Mouse (Mus musculus) MEL (cell line): ENCODE measurements around the gene Sdc3. TPM values are rescaled to one million over a fixed set of nuclear protein-coding genes. Genes with fewer than 3 reads are reported as not detected.

ENCODE experiments used
- DNase-seq: peaks from one replicate; pipeline ENCODE4 v3.0.0; 2011; ENCODE audit warnings: low read depth, low spot score
- H3K27ac ChIP-seq: 2 replicates; pipeline ENCODE4 v1.5.1; 2012; ENCODE audit warnings: low read depth, mild to moderate bottlenecking, control low read depth, low read length, moderate library complexity; ENCODE audit not compliant: control insufficient read depth
- H3K27me3 ChIP-seq, 2 experiments: fragments of 150-350 bp in 1 of 2; sonication (generic) in 1 of 2; 2 replicates each; pipeline ENCODE4 v1.6.1; 2012; ENCODE audit warnings: low read length in 2 of 2, mild to moderate bottlenecking in 2 of 2, improper control_type of control experiment in 1 of 2, moderate library complexity in 1 of 2; ENCODE audit not compliant: insufficient read depth in 2 of 2, control insufficient read depth in 1 of 2
- H3K36me3 ChIP-seq, 2 experiments: 2 replicates each; pipeline ENCODE4 v1.6.1; 2012 to 2014; ENCODE audit warnings: low read length in 2 of 2, improper control_type of control experiment in 1 of 2, inconsistent platforms in 1 of 2, mild to moderate bottlenecking in 1 of 2; ENCODE audit not compliant: insufficient read depth in 2 of 2, control insufficient read depth in 1 of 2
- H3K4me1 ChIP-seq, 2 experiments: fragments of 150-350 bp in 1 of 2; sonication (generic) in 1 of 2; 2 replicates each; pipeline ENCODE4 v1.6.1; 2012; ENCODE audit warnings: low read length in 2 of 2, improper control_type of control experiment in 1 of 2, mild to moderate bottlenecking in 1 of 2; ENCODE audit not compliant: insufficient read depth in 2 of 2, control insufficient read depth in 1 of 2
- H3K4me3 ChIP-seq, 2 experiments: fragments of 150-350 bp in 1 of 2; sonication (generic) in 1 of 2; 2 replicates each; pipeline ENCODE4 v1.5.1; 2012; ENCODE audit warnings: low read depth in 2 of 2, low read length in 2 of 2, mild to moderate bottlenecking in 2 of 2, moderate library complexity in 2 of 2, control low read depth in 1 of 2, improper control_type of control experiment in 1 of 2; ENCODE audit not compliant: control insufficient read depth in 1 of 2, insufficient read depth in 1 of 2
- H3K79me2 ChIP-seq: 2 replicates; pipeline ENCODE4 v1.6.1; 2012; ENCODE audit warnings: mild to moderate bottlenecking, low read length, moderate library complexity; ENCODE audit not compliant: control insufficient read depth, poor library complexity, insufficient read depth
- H3K9ac ChIP-seq: 2 replicates; pipeline ENCODE4 v1.6.1; 2012; ENCODE audit warnings: low read depth, mild to moderate bottlenecking, control low read depth, low read length, moderate library complexity; ENCODE audit not compliant: control insufficient read depth, poor library complexity, severe bottlenecking
- H3K9me3 ChIP-seq: fragments of 150-350 bp; sonication (generic); replicated peaks from 2 replicates; pipeline ENCODE4 v1.6.1; 2012; ENCODE audit warnings: mild to moderate bottlenecking, low read length, improper control_type of control experiment, moderate library complexity; ENCODE audit not compliant: insufficient read depth
- BHLHE40 ChIP-seq: IDR thresholded peaks from 2 replicates; pipeline ENCODE4 v1.6.1; 2012; ENCODE audit warnings: low read depth, mild to moderate bottlenecking, inconsistent platforms, low read length, improper control_type of control experiment, borderline replicate concordance
- CHD2 ChIP-seq: IDR thresholded peaks from 2 replicates; pipeline ENCODE4 v1.6.1; 2011; ENCODE audit warnings: low read length, improper control_type of control experiment
- CTCF ChIP-seq, 3 experiments: IDR thresholded peaks in 2 of 3; conservative IDR thresholded peaks in 1 of 3; 2 replicates each; pipeline ENCODE4 v1.5.1; 2011 to 2012; ENCODE audit warnings: low read length in 3 of 3, low read depth in 2 of 3, mild to moderate bottlenecking in 2 of 3, improper control_type of control experiment in 1 of 3, inconsistent platforms in 1 of 3, mixed read lengths in 1 of 3, moderate library complexity in 1 of 3; ENCODE audit not compliant: control insufficient read depth in 1 of 3, insufficient read depth in 1 of 3, poor library complexity in 1 of 3, severe bottlenecking in 1 of 3
- E2F4 ChIP-seq: IDR thresholded peaks from 2 replicates; pipeline ENCODE4 v1.6.1; 2011; ENCODE audit warnings: low read depth, low read length, improper control_type of control experiment, borderline replicate concordance
- ELF1 ChIP-seq: IDR thresholded peaks from 2 replicates; pipeline ENCODE4 v1.6.1; 2014; ENCODE audit warnings: low read depth, mild to moderate bottlenecking, inconsistent platforms, low read length, improper control_type of control experiment, moderate library complexity
- EP300 ChIP-seq, 2 experiments: IDR thresholded peaks; 2 replicates each; pipeline ENCODE4 v1.6.1; 2011; ENCODE audit warnings: improper control_type of control experiment in 2 of 2, low read length in 2 of 2, low read depth in 1 of 2, mild to moderate bottlenecking in 1 of 2
- ETS1 ChIP-seq: IDR thresholded peaks from 2 replicates; pipeline ENCODE4 v1.6.1; 2012; ENCODE audit warnings: low read depth, mild to moderate bottlenecking, inconsistent platforms, low read length, improper control_type of control experiment, moderate library complexity
- KAT2A ChIP-seq: conservative IDR thresholded peaks from 2 replicates; pipeline ENCODE4 v1.6.1; 2012; ENCODE audit warnings: low read depth, low read length, improper control_type of control experiment, inconsistent platforms
- MAFK ChIP-seq: IDR thresholded peaks from 2 replicates; pipeline ENCODE4 v1.6.1; 2011; ENCODE audit warnings: low read depth, mild to moderate bottlenecking, low read length, improper control_type of control experiment, borderline replicate concordance
- MAX ChIP-seq: IDR thresholded peaks from 2 replicates; pipeline ENCODE4 v1.6.1; 2011; ENCODE audit warnings: low read length, improper control_type of control experiment
- MAZ ChIP-seq: IDR thresholded peaks from 2 replicates; pipeline ENCODE4 v1.6.1; 2012; ENCODE audit warnings: low read depth, mild to moderate bottlenecking, inconsistent platforms, low read length, improper control_type of control experiment
- MYC ChIP-seq: IDR thresholded peaks from 2 replicates; pipeline ENCODE4 v1.6.1; 2011; ENCODE audit warnings: low read depth, mild to moderate bottlenecking, low read length, improper control_type of control experiment, moderate library complexity
- NELFE ChIP-seq: IDR thresholded peaks from 2 replicates; pipeline ENCODE4 v1.6.1; 2011; ENCODE audit warnings: low read depth, low read length, improper control_type of control experiment
- NRF1 ChIP-seq: IDR thresholded peaks from 2 replicates; pipeline ENCODE4 v1.6.1; 2014; ENCODE audit warnings: low read depth, mild to moderate bottlenecking, inconsistent platforms, low read length, improper control_type of control experiment, moderate library complexity; ENCODE audit not compliant: poor library complexity, insufficient read depth, severe bottlenecking
- POLR2A ChIP-seq, 2 experiments: IDR thresholded peaks; 2 replicates each; pipeline ENCODE4 v1.6.1; 2011 to 2012; ENCODE audit warnings: low read length in 2 of 2, mild to moderate bottlenecking in 2 of 2, control low read depth in 1 of 2, improper control_type of control experiment in 1 of 2, low read depth in 1 of 2, moderate library complexity in 1 of 2; ENCODE audit not compliant: control insufficient read depth in 1 of 2, insufficient read depth in 1 of 2, poor library complexity in 1 of 2
- POLR2AphosphoS5 ChIP-seq: IDR thresholded peaks from 2 replicates; pipeline ENCODE4 v1.6.1; 2012; ENCODE audit warnings: low read depth, borderline replicate concordance, mild to moderate bottlenecking, inconsistent platforms, low read length, moderate library complexity, mixed read lengths
- RAD21 ChIP-seq: IDR thresholded peaks from 2 replicates; pipeline ENCODE4 v1.6.1; 2011; ENCODE audit warnings: mild to moderate bottlenecking, low read depth, low read length, improper control_type of control experiment
- TAL1 ChIP-seq: IDR thresholded peaks from 2 replicates; pipeline ENCODE4 v1.6.1; 2012; ENCODE audit warnings: mild to moderate bottlenecking, inconsistent platforms, low read length, moderate library complexity, mixed read lengths
- TBP ChIP-seq: IDR thresholded peaks from 2 replicates; pipeline ENCODE4 v1.8.0; 2011; ENCODE audit warnings: low read depth, low read length, improper control_type of control experiment
- TCF12 ChIP-seq: IDR thresholded peaks from 2 replicates; pipeline ENCODE4 v1.6.1; 2014; ENCODE audit warnings: low read depth, mild to moderate bottlenecking, inconsistent platforms, low read length, improper control_type of control experiment, moderate library complexity
- UBTF ChIP-seq: IDR thresholded peaks from 2 replicates; pipeline ENCODE4 v1.6.1; 2012; ENCODE audit warnings: low read depth, mild to moderate bottlenecking, inconsistent platforms, low read length, improper control_type of control experiment, moderate library complexity, borderline replicate concordance; ENCODE audit not compliant: insufficient read depth
- USF2 ChIP-seq, 2 experiments: IDR thresholded peaks; 2 replicates each; pipeline ENCODE4 v1.6.1; 2011 to 2012; ENCODE audit warnings: improper control_type of control experiment in 2 of 2, low read length in 2 of 2, borderline replicate concordance in 1 of 2, inconsistent platforms in 1 of 2, low read depth in 1 of 2, mild to moderate bottlenecking in 1 of 2; ENCODE audit not compliant: insufficient read depth in 1 of 2
- ZC3H11A ChIP-seq: IDR thresholded peaks from 2 replicates; pipeline ENCODE4 v1.6.1; 2012; ENCODE audit warnings: low read depth, mild to moderate bottlenecking, inconsistent platforms, low read length, improper control_type of control experiment
- ZKSCAN1 ChIP-seq: IDR thresholded peaks from 2 replicates; pipeline ENCODE4 v1.6.1; 2012; ENCODE audit warnings: low read depth, mild to moderate bottlenecking, inconsistent platforms, low read length, improper control_type of control experiment, moderate library complexity
- ZMIZ1 ChIP-seq: IDR thresholded peaks from 2 replicates; pipeline ENCODE4 v1.6.1; 2012; ENCODE audit warnings: low read depth, mild to moderate bottlenecking, inconsistent platforms, low read length, improper control_type of control experiment, moderate library complexity
- ZNF384 ChIP-seq: IDR thresholded peaks from 2 replicates; pipeline ENCODE4 v1.6.1; 2012; ENCODE audit warnings: low read depth, mild to moderate bottlenecking, inconsistent platforms, low read length, improper control_type of control experiment
- polyA plus RNA-seq, 2 experiments: library from polyadenylated mRNA; stranded (reverse) in 1 of 2; unstranded in 1 of 2; fragments of >175 nt in 1 of 2; fragments of >200 nt in 1 of 2; gene quantifications; 2 replicates each; pipeline versions ENCODE4 v1.2.1 to v1.2.4; 2012; ENCODE audit warnings: low replicate concordance in 2 of 2, low read depth in 1 of 2; ENCODE audit not compliant: insufficient read length in 2 of 2, insufficient read depth in 1 of 2, missing spikeins in 1 of 2
- total RNA-seq: library from RNA; depleted of rRNA; stranded (reverse); fragments of 300-350 nt; gene quantifications from 2 replicates; pipeline ENCODE4 v1.2.3, GENCODE M21; 2012

The Sdc3 gene
- total and polyA plus RNA-seq, 3 experiments, result 0.46 to 6.7 TPM; not detected in 1

DNA sequence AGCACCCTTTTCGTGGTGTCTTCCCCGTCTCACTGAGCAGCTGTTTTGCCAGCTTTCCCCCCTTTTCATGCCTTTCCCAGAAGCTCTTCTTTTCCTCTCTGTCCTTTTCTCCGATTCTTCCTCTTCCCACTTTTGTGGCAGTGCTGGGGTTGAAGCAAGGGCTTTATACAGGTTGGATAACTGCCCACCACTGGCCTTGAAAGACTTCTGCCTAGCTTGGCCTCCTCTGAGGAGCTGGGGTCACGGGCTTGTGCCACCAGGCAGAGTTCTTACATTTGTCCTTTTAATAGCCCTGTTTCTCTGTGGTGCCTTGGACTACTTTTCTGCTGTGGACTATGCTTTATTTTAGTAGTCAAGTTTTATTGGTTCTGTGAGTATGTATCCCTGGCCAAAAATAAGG, 25.4 kb upstream of the Sdc3 start:
- Histone ChIP-seq H3K9ac (no peak overlapping the region), H3K27ac (no peak overlapping the region), H3K36me3 (peaks cover 0 to 56% of the 10 kb centered on the region in 2 experiments; a peak in 2 of 4 replicates), H3K4me1 (no peaks in the 10 kb centered on the region)
- no peak for DNase-seq
- TF ChIP-seq KAT2A (no peak), EP300 (IDR thresholded peaks at IDR 0.05; ENCODE audit: low read depth in 1 of 2, low read length in 2 of 2) (no peak), BHLHE40 (no peak), E2F4 (no peak), USF2 (IDR thresholded peaks at IDR 0.05; ENCODE audit: borderline replicate concordance in 1 of 2, insufficient read depth in 1 of 2, low read depth in 1 of 2, low read length in 2 of 2) (no peak), ETS1 (no peak), TCF12 (no peak), POLR2A (IDR thresholded peaks at IDR 0.05; ENCODE audit: control insufficient read depth in 1 of 2, insufficient read depth in 1 of 2, low read depth in 1 of 2, low read length in 2 of 2, poor library complexity in 1 of 2) (no peak), POLR2AphosphoS5 (no peak), MAFK (no peak), ZKSCAN1 (no peak), TBP (no peak), ZC3H11A (no peak), MAZ (no peak)
- TF ChIP-seq, all 39 proteins: peak for 0
- Histone ChIP-seq H3K79me2 (no peaks in the 10 kb centered on the region), H3K27me3 (no peaks in the 10 kb centered on the region), H3K9me3 (no peaks in the 10 kb centered on the region), H3K4me3 (no peak overlapping the region)

DNA sequence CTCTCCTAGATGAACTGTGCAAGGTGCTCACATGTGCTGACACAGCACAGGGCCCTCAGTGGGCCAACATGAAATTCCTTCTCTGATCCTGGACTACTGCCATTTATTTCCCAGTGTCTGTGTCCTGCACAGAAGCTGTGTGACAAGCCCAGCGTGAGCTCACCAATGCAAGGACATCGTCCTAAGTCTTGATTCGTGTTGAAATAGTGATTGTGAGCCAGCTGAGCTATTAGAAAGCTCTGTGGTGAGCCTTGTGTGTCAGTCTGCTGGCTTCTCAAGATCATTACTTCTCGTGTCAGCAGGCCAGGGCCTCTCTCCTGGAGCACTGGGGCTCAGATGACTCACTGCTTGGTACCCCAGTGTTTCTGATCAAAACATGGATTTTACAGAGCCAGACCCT, 18.4 kb upstream of the Sdc3 start:
- Histone ChIP-seq H3K4me1 (no peaks in the 10 kb centered on the region), H3K36me3 (peaks cover 0 to 52% of the 10 kb centered on the region in 2 experiments; a peak in 2 of 4 replicates)
- no peak for DNase-seq

More for the DNA sequence above, 18.4 kb upstream of the Sdc3 start:
- no peak overlapping the region for H3K9ac ChIP-seq
- no peaks in the 10 kb centered on the region for H3K79me2 ChIP-seq
- no peaks in the 10 kb centered on the region for H3K27me3 ChIP-seq
- H3K27ac ChIP-seq, result no peak overlapping the region
- H3K9me3 ChIP-seq, result no peaks in the 10 kb centered on the region
- TF ChIP-seq ZMIZ1 (no peak), ELF1 (no peak), UBTF (no peak), MYC (no peak), MAX (no peak), ZNF384 (no peak), NELFE (no peak), NRF1 (no peak), CHD2 (no peak), POLR2A (IDR thresholded peaks at IDR 0.05; ENCODE audit: control insufficient read depth in 1 of 2, insufficient read depth in 1 of 2, low read depth in 1 of 2, low read length in 2 of 2, poor library complexity in 1 of 2) (no peak), CTCF (IDR thresholded peaks at IDR 0.05 in 2 of 3, conservative IDR thresholded peaks at IDR 0.05 in 1 of 3; ENCODE audit: control insufficient read depth in 1 of 3, insufficient read depth in 1 of 3, low read depth in 2 of 3, low read length in 3 of 3, poor library complexity in 1 of 3, severe bottlenecking in 1 of 3) (no peak), TAL1 (no peak), RAD21 (no peak)
- H3K4me3 ChIP-seq, result no peak overlapping the region
